Mouse (Mus musculus) c-Kit-positive CD71-positive TER-119-positive erythroid progenitor cells, embryonic 14.5 days (primary cell): ENCODE data around the gene Ubl7.
A peak's percentile ranks its signal among the peaks of the same experiment; 100 is the strongest.
"Not testable (repeated sequence)": the region's sequence is repeated elsewhere in the genome, so short reads cannot be mapped to it uniquely, and the experiment has no call there.

ENCODE experiments used
- DNase-seq: peaks from one replicate; pipeline ENCODE4 v3.0.0-alpha.2; 2013; ENCODE audit warnings: low spot score

The Ubl7 gene

GRCm38 (mm10) chr9:57910254-57911160 lies at the start of gene Ubl7:
TSS of gene Ubl7 (plus strand) at chr9:57910979.
- DNase-seq: peak; percentile 84

DNA sequence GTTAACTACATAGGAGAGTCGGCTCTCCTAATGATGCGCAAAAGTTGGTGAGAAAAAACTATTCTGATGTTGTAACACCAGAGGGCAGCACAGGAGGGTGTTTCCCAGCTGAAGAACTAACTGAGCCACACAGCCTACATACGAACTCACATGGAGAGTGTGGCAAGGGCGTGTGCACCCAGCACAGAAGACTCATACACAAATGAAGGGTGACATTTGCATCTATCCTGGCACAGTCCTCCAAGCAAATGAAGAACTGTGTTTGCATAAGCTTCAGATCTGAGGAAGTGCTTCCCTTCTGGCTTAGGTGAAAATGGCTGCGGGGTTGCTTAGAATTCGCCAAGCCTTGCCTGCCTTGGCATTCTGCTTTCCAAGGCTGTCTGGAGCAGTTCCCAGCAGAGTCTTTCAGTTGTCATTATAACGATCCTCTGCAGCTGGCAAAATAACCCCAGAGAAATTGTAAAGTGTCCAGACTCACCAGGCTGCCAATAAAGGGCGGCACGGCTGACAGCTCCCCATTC lies 48.8 kb upstream of the Ubl7 start:
- peak; percentile 24 for DNase-seq

DNA sequence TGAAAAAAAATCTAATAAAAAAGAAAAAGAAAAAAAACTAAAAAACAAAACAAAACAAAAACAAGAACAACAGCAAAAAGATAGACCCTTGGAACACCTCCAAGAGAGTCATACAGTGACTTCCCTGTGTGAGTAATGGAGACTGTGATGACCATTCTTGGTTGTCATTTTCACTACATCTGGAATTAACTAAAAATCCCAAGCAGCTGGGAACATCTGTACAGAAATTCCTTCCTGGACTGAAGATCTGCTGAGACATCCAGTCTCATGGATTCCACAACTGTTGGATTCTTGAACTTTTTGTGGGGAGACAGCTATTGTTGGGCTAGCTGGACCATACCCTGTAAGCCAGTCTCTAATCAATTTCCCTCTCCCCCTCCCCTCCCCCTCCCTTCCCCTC lies 46.4 kb upstream of the Ubl7 start:
- no peak for DNase-seq

DNA sequence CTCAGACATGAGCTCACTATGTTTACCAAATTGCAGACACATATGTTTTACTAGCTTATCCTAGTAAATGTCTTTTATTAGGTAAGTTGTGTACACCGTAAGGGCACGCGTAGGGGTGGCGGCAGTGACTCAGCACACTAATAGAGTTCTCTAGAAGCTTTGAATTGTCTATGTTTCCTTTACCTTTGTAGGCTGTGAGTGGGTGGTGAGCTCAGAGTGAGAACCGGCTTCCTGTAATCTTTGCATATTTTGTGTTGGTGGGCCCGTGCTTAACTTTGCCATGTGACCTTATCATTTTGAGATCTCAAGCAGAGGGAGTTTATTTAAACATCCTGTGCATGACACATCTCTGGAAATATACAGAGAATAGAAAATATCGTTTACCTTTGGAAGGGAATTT lies 44.2 kb upstream of the Ubl7 start:
- DNase-seq: no peak

GRCm38 (mm10) chr9:57867236-57867635 lies 43.5 kb upstream of the Ubl7 start:
- no peak for DNase-seq

GRCm38 (mm10) chr9:57867880-57868279 lies 42.9 kb upstream of the Ubl7 start:
- DNase-seq: no peak

- DNase-seq: no peak
Measured at GRCm38 (mm10) chr9:57868767-57869166, 42.0 kb upstream of the Ubl7 start.

GRCm38 (mm10) chr9:57870273-57870816 lies 40.4 kb upstream of the Ubl7 start:
- no peak for DNase-seq

DNA sequence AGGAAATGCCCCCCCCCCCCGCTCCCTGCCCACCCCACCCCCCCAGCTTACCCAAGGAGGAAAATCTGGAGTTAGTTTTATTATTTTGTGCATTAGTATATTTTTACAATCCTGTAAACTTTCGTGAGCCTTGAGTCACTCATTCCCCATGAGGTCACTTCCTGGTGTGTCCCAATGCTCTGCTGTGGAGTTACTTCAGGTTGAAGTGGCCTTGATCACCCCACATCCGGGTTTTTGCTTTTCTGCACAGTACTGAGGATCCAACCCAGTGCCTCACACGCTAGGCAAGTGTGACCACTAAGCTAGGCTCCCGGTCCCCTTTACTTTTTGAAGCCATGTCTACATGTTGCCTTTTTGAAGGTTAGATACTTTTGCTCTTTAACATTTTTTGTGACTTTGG lies 36.6 kb upstream of the Ubl7 start:
- no peak for DNase-seq

DNA sequence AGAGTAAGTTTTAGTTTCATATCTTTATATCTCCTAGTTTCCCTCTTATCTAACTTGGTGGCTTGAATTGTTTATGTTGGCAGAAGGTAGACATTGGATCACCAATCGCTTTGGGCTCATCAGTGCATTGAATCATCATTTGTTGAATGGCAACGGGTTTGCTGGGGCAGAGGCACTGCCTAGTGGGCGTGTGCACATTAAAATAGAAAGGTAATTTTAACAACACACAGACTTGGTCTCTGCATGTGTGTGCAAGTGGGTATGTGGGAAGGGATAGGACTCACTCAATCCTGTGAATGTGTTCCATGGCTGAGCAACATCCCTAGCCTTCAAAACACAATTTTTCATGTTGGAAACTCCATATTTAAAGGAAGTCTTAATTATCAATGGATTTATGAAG lies 35.8 kb upstream of the Ubl7 start:
- no peak for DNase-seq

DNA sequence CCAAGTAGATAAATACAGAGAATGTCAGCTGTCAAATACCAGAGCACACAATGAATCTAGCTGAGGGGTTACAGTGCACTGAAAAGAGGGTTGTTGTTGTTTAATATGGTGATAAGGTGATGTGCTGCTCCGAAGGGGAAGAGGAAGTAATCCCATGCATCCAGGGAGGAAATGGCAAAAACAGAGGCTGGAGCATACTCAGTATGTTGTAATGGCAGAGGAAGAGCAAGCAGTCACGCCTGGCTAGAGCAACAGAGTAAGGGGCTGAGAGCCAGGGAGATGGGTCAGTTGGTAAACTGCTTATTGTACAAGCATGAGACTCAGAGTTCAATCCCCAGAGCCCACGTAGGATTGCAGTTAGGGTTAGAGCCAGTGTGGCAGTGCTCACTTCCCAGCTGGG lies 31.6 kb upstream of the Ubl7 start:
- DNase-seq: no peak

GRCm38 (mm10) chr9:57880278-57880677 lies 30.5 kb upstream of the Ubl7 start:
- no peak for DNase-seq

- DNase-seq: not testable (repeated sequence)
Measured at GRCm38 (mm10) chr9:57881781-57882180, 29.0 kb upstream of the Ubl7 start.

DNA sequence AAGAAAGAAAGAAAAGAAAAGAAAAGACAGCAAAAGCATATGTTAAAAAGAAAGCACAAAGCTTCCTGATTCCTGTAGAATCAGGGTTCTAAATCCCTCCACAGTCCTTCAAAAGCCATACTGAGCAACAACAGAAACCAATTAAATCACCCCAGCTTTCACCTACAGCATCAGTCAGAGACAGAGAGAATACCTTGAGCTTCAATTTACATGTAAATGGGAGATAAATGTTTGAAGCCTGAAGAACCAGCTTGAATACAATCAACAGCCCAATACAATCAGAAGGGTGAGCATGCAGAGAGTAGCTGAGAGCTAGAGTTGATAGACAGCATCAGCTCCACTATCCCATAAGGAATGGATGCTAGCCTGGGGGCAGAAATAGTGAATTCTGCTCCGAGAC lies 27.4 kb upstream of the Ubl7 start:
- DNase-seq: no peak

GRCm38 (mm10) chr9:57888119-57888518 lies 22.7 kb upstream of the Ubl7 start:
- no peak for DNase-seq

- DNase-seq: no peak
Measured at GRCm38 (mm10) chr9:57900478-57900877, 10.3 kb upstream of the Ubl7 start.

- no peak for DNase-seq
Measured at GRCm38 (mm10) chr9:57901197-57901596, 9.6 kb upstream of the Ubl7 start.

- DNase-seq: no peak
Measured at GRCm38 (mm10) chr9:57901601-57902000, 9.2 kb upstream of the Ubl7 start.

GRCm38 (mm10) chr9:57902132-57902531 lies 8.6 kb upstream of the Ubl7 start:
- DNase-seq: no peak

GRCm38 (mm10) chr9:57903589-57904249 lies 7.1 kb upstream of the Ubl7 start:
- DNase-seq: no peak

DNA sequence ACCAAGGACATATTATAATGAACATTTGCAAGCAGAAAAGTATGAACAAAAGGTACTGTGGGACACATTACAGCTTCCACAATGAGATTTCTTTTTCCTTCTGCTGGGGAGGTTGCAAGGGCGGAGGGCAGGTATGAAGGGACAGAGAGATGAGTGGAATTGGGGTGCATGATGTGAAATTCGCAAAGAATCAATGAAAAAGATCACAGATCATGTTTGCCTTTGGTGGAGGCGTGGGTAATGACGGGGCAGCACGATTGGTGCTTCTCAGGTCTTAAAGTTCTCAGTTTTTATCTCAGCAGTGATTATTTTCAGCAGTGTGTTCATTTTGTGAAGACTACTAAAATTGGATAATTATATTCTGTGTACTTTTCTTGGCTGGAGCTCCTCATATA lies 6.5 kb upstream of the Ubl7 start:
- no peak for DNase-seq

DNA sequence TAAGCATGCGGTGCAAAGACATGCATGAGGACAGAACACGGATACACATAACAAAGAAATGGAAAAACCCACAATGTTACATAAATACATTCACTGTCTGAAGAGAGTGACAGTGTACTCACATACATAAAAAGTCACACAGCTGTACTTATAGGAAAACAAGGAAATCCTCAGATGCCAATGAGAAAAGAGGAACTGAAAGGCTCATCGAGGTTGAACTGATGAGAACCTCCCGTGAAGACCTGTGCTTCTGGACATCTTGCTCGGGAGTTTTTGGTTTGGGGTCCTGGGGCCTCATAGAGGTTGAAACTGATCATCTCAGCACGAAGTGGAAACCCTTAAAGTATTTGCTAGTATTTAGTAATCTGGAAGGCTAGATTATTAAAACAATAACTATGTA lies 3.6 kb upstream of the Ubl7 start:
- DNase-seq: no peak

DNA sequence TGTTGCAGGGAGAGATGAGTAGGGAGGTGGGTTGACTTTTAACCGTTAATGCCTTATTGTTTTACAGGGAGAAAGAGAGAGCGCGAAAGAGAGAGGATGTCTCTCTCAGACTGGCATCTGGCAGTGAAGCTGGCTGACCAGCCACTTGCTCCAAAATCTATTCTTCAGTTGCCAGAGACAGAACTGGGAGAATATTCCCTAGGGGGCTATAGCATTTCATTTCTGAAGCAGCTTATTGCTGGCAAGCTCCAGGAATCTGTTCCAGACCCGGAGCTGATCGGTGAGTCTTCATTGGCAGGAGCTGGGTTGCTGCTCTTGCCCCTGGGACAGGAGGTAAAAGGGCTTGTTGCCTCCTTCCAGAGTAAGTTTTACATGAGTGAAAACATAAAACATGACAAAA lies 1.8 kb downstream of the Ubl7 start:
- no peak for DNase-seq
